In genomic region chr9:47249029-47249428, GRCm38 (mm10) we compare ENCODE assay signal across 28 mouse cellular contexts.
DNase-seq lines count a peak whose midpoint lies in the region; ATAC-seq and TF ChIP-seq lines count a peak whose summit lies in the region.
"Had no signal": no experiment of that assay in that cellular context is flagged by ENCODE, and none has a peak within 500 bp of the region (broad histone marks: within the 10 kb centered on the region; RNA-seq: fewer than 3 reads in every experiment).

No protein-coding gene starts in this region.

- no peak overlapping the region for H3K27ac ChIP-seq in hindbrain, postnatal 0 days
- no peak overlapping the region for H3K27ac ChIP-seq in hindbrain, embryonic 14.5 days
- peak overlapping the region; percentile 39; the same call in 1 of the 2 replicates for H3K27ac ChIP-seq in limb, embryonic 10.5 days
- H3K27ac ChIP-seq in forebrain, embryonic 13.5 days: no peak overlapping the region
- H3K27ac ChIP-seq: embryonic facial prominence, embryonic 15.5 days; heart, embryonic 15.5 days; hindbrain, embryonic 13.5 days; kidney, embryonic 15.5 days; liver, embryonic 15.5 days; lung, embryonic 15.5 days; midbrain, embryonic 15.5 days; neural tube, embryonic 13.5 days had no signal

- H3K36me3 ChIP-seq in hindbrain, postnatal 0 days (ENCODE audit: insufficient read depth, low read length): no peaks in the 10 kb centered on the region
- H3K36me3 ChIP-seq in hindbrain, embryonic 14.5 days (replicated peaks; ENCODE audit: control insufficient read depth, insufficient read depth): no peaks in the 10 kb centered on the region
- H3K36me3 ChIP-seq in limb, embryonic 10.5 days: no peaks in the 10 kb centered on the region
- no peaks in the 10 kb centered on the region for H3K36me3 ChIP-seq in forebrain, embryonic 13.5 days (ENCODE audit: poor library complexity, severe bottlenecking)
- H3K36me3 ChIP-seq: embryonic facial prominence, embryonic 15.5 days; heart, embryonic 15.5 days; hindbrain, embryonic 13.5 days; kidney, embryonic 15.5 days; liver, embryonic 15.5 days; lung, embryonic 15.5 days; midbrain, embryonic 15.5 days; neural tube, embryonic 13.5 days had no signal

- no peak overlapping the region for H3K4me3 ChIP-seq in hindbrain, postnatal 0 days (ENCODE audit: low read length)
- H3K4me3 ChIP-seq in hindbrain, embryonic 14.5 days (replicated peaks; ENCODE audit: low read length): no peak overlapping the region
- no peak overlapping the region for H3K4me3 ChIP-seq in limb, embryonic 10.5 days
- H3K4me3 ChIP-seq in forebrain, embryonic 13.5 days: no peak overlapping the region
- H3K4me3 ChIP-seq: embryonic facial prominence, embryonic 15.5 days; heart, embryonic 15.5 days; hindbrain, embryonic 13.5 days; kidney, embryonic 15.5 days; liver, embryonic 15.5 days; lung, embryonic 15.5 days; megakaryocyte, embryonic 14.5 days; midbrain, embryonic 15.5 days; myocyte; neural tube, embryonic 13.5 days had no signal

- no peaks in the 10 kb centered on the region for H3K9me3 ChIP-seq in hindbrain, postnatal 0 days (ENCODE audit: low read length)
- no peaks in the 10 kb centered on the region for H3K9me3 ChIP-seq in hindbrain, embryonic 14.5 days (ENCODE audit: control insufficient read depth, low read length)
- no peaks in the 10 kb centered on the region for H3K9me3 ChIP-seq in limb, embryonic 10.5 days (replicated peaks)
- H3K9me3 ChIP-seq in forebrain, embryonic 13.5 days (replicated peaks): peaks cover 4% of the 10 kb centered on the region; the same call in 1 of the 2 replicates
- H3K9me3 ChIP-seq: embryonic facial prominence, embryonic 15.5 days; heart, embryonic 15.5 days; hindbrain, embryonic 13.5 days; liver, embryonic 15.5 days; lung, embryonic 15.5 days; midbrain, embryonic 15.5 days; neural tube, embryonic 13.5 days had no signal

- no peaks in the 10 kb centered on the region for H3K4me1 ChIP-seq in hindbrain, postnatal 0 days (ENCODE audit: insufficient read depth, low read length)
- H3K4me1 ChIP-seq in hindbrain, embryonic 14.5 days (replicated peaks; ENCODE audit: control insufficient read depth, insufficient read depth, low read length): no peaks in the 10 kb centered on the region
- H3K4me1 ChIP-seq in limb, embryonic 10.5 days: peaks cover 25% of the 10 kb centered on the region
- H3K4me1 ChIP-seq in forebrain, embryonic 13.5 days: no peaks in the 10 kb centered on the region
- H3K4me1 ChIP-seq: heart, embryonic 15.5 days; liver, embryonic 15.5 days; lung, embryonic 15.5 days; megakaryocyte, embryonic 14.5 days; midbrain, embryonic 15.5 days had no signal

- no peak overlapping the region for H3K9ac ChIP-seq in hindbrain, postnatal 0 days (replicated peaks; ENCODE audit: low read length)
- no peak overlapping the region for H3K9ac ChIP-seq in hindbrain, embryonic 14.5 days
- H3K9ac ChIP-seq in forebrain, embryonic 13.5 days: no peak overlapping the region
- H3K9ac ChIP-seq: embryonic facial prominence, embryonic 15.5 days; forebrain, postnatal 0 days; heart, embryonic 15.5 days; hindbrain, embryonic 13.5 days; kidney, embryonic 15.5 days; liver, embryonic 15.5 days; lung, embryonic 15.5 days; midbrain, embryonic 15.5 days; neural tube, embryonic 13.5 days had no signal

- no peak overlapping the region for H3K4me2 ChIP-seq in hindbrain, postnatal 0 days (ENCODE audit: low read depth, low read length)
- no peak overlapping the region for H3K4me2 ChIP-seq in hindbrain, embryonic 14.5 days (replicated peaks)
- no peak overlapping the region for H3K4me2 ChIP-seq in forebrain, embryonic 13.5 days
- H3K4me2 ChIP-seq: embryonic facial prominence, embryonic 15.5 days; heart, embryonic 15.5 days; hindbrain, embryonic 13.5 days; kidney, embryonic 15.5 days; liver, embryonic 15.5 days; lung, embryonic 15.5 days; midbrain, embryonic 15.5 days; neural tube, embryonic 13.5 days had no signal

- DNase-seq in adrenal gland, adult 8-10 months: peak; percentile 10
- DNase-seq in adrenal gland, postnatal 4 days (ENCODE audit: low spot score in 2 of 2): no peak
- DNase-seq in hindbrain, postnatal 0 days (ENCODE audit: low spot score): peak; percentile 44
- DNase-seq in hindbrain, embryonic 14.5 days (ENCODE audit: low spot score): no peak
- DNase-seq in retina, postnatal 1 day: peak; percentile 41
- DNase-seq in retina, embryonic 14.5 days (ENCODE audit: low spot score): no peak
- DNase-seq in limb, embryonic 10.5 days (ENCODE audit: low spot score): no peak
- DNase-seq: adrenal gland, postnatal 10 days; forebrain, postnatal 0 days; gastrocnemius, postnatal 25 days; heart, postnatal 36 days; layer of hippocampus, adult 9-11 months; liver; lung, postnatal 36 days; right cerebral cortex, adult 18-20 months; thymus, adult 18-20 months; thymus, postnatal 36 days had no signal

- no peak for ATAC-seq in hindbrain, postnatal 0 days
- ATAC-seq in hindbrain, embryonic 14.5 days (ENCODE audit: low FRiP score): no peak
- no peak for ATAC-seq in forebrain, embryonic 13.5 days
- ATAC-seq: forebrain, postnatal 0 days; midbrain, embryonic 15.5 days had no signal

- H3K27me3 ChIP-seq in hindbrain, postnatal 0 days (ENCODE audit: insufficient read depth, low read length): no peaks in the 10 kb centered on the region
- H3K27me3 ChIP-seq in hindbrain, embryonic 14.5 days (ENCODE audit: control insufficient read depth, insufficient read depth, low read length): no peaks in the 10 kb centered on the region
- no peaks in the 10 kb centered on the region for H3K27me3 ChIP-seq in limb, embryonic 10.5 days (ENCODE audit: low read depth, poor library complexity, severe bottlenecking)
- no peaks in the 10 kb centered on the region for H3K27me3 ChIP-seq in forebrain, embryonic 13.5 days
- H3K27me3 ChIP-seq: embryonic facial prominence, embryonic 15.5 days; heart, embryonic 15.5 days; kidney, embryonic 15.5 days; liver, embryonic 15.5 days; megakaryocyte, embryonic 14.5 days; midbrain, embryonic 15.5 days; neural tube, embryonic 13.5 days had no signal

- 56% methylated on average over 3 of the region's 3 CpGs for WGBS in hindbrain, postnatal 0 days
- WGBS in hindbrain, embryonic 14.5 days: 78% methylated on average over 3 of the region's 3 CpGs
- WGBS in limb, embryonic 10.5 days: 82% methylated on average over 3 of the region's 3 CpGs
- WGBS in forebrain, embryonic 13.5 days: 84% methylated on average over 3 of the region's 3 CpGs

- TF ChIP-seq CTCF in hindbrain, postnatal 0 days (IDR thresholded peaks at IDR 0.05; ENCODE audit: low read depth): no peak

Comparison
In these comparisons a context has a peak if more than half of its experiments do, and no peak if none do; other contexts are left out.
1. DNase-seq: peak in adrenal gland, adult 8-10 months (single experiment), hindbrain, postnatal 0 days (single experiment) and retina, postnatal 1 day (single experiment); none in adrenal gland, postnatal 4 days (0 of 2), hindbrain, embryonic 14.5 days (single experiment), retina, embryonic 14.5 days (single experiment) and limb, embryonic 10.5 days (single experiment).